Mouse (Mus musculus): ENCODE measurements at regions not wholly inside any gene's neighbourhood (a gene's known extent, or its start where the extent isn't known, plus 50 kb on each side); places are given as distances from the start of the nearest gene placed in this dataset.

DNA sequence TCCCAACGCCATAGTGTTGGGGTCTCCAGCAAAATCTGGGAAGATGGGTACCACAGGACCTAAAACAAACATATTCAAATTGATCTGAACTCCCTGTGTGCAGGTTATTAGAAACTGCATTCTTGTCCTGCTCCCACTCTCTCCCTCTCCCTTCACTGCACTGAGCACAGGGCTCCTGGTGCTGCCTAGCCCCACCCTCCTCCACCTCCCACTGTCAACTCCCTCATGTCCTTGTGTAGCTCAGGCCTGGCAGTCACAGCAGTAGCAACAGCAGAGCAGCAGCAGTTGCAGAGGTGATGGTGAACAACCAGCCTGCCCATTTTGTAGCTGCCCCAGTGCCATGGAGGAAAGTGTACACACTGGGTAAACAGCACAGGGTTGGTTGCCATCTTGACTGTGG is 383.4 kb downstream of the Tdrd3 start:
- TF ChIP-seq CTCF (IDR thresholded peaks at IDR 0.05; ENCODE audit: insufficient read depth, low read length) (no peak), POLR2A (IDR thresholded peaks at IDR 0.05; ENCODE audit: borderline replicate concordance, extremely low read depth, low read depth, low read length) (no peak)

Data from lung, adult 2 months (tissue).